Mouse (Mus musculus) liver, embryonic 16.5 days (tissue): ENCODE measurements around the gene Creb5. TPM values are rescaled to one million over a fixed set of nuclear protein-coding genes. Genes with fewer than 3 reads are reported as not detected.

Source experiments
- ATAC-seq: fragments of 200-750 bp; cut with Nextera tagmentation; 2 replicates; pipeline ENCODE4 v1.8.0; 2017; ENCODE audit warnings: low read depth, mild to moderate bottlenecking, moderate number of reproducible peaks, moderate library complexity
- H3K27ac ChIP-seq: fragments of 300-500 bp; sonication (generic); 2 replicates; pipeline ENCODE4 v1.5.1; 2014; ENCODE audit warnings: mild to moderate bottlenecking, low read length
- H3K27me3 ChIP-seq: fragments of 300-500 bp; sonication (generic); 2 replicates; pipeline ENCODE4 v1.6.1; 2014; ENCODE audit warnings: low read depth, low read length, mixed read lengths; ENCODE audit not compliant: control insufficient read depth, insufficient read depth
- H3K36me3 ChIP-seq: fragments of 300-500 bp; sonication (generic); 2 replicates; pipeline ENCODE4 v1.6.1; 2014; ENCODE audit warnings: mild to moderate bottlenecking; ENCODE audit not compliant: control insufficient read depth, insufficient read depth
- H3K4me1 ChIP-seq: fragments of 300-500 bp; sonication (generic); 2 replicates; pipeline ENCODE4 v1.6.1; 2014; ENCODE audit warnings: low read depth, low read length, mixed read lengths; ENCODE audit not compliant: control insufficient read depth
- H3K4me2 ChIP-seq: fragments of 300-500 bp; sonication (generic); 2 replicates; pipeline ENCODE4 v1.6.1; 2014; ENCODE audit warnings: low read depth, low read length, mixed read lengths
- H3K4me3 ChIP-seq: fragments of 300-500 bp; sonication (generic); 2 replicates; pipeline ENCODE4 v1.5.1; 2014; ENCODE audit warnings: low read depth, mild to moderate bottlenecking, low read length
- H3K9ac ChIP-seq: fragments of 300-500 bp; sonication (generic); 2 replicates; pipeline ENCODE4 v1.6.1; 2014; ENCODE audit warnings: low read depth, low read length
- H3K9me3 ChIP-seq: fragments of 300-500 bp; sonication (generic); replicated peaks from 2 replicates; pipeline ENCODE4 v1.6.1; 2016; ENCODE audit warnings: low read length; ENCODE audit not compliant: control insufficient read depth
- WGBS: fragments of 180-500 bp; shearing (Covaris S2); extraction: QIAGEN DNeasy Blood & Tissue Kit; methylation state at CpG from one replicate; pipeline ENCODE4 v1.1.7; 2014; ENCODE audit not compliant: insufficient replicate concordance; 5-methylcytosine and 5-hydroxymethylcytosine counted together
- polyA plus RNA-seq: library from polyadenylated mRNA; unstranded; fragments of >200 nt; fragmentation: Nextera tagmentation; extraction: Ambion mirVana; gene quantifications from 2 replicates; pipeline ENCODE4 v1.2.1, GENCODE M21; 2015

Creb5 gene
- polyA plus RNA-seq, 1 experiment from 2014 or later, result 0.24 TPM

- H3K4me3 ChIP-seq, result no peak overlapping the region
These were observed 76.9 kb downstream of the Creb5 start for GRCm38 (mm10) chr6:53363981-53364391.

DNA sequence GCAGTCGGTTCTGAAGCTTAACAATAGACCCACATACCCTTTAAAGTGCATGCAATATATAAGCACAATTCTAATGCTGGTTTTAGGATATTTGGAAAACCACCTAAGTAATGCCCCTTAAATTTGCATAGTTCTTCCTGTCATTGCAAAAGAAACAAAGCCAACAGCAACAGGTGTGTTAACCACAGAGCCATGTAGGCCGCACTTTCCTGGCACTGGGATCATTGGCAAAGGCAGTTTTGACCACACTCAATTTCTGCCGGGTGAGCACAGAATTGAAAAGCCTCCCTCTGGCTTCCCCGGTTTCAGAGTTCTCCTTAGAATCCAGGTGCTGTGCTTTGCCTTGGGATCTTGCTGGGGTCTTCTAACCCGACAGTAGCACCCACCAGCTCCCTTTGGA lies 82.1 kb downstream of the Creb5 start:
- no peaks in the 10 kb centered on the region for H3K9me3 ChIP-seq
- H3K4me3 ChIP-seq, result no peak overlapping the region
- H3K27ac ChIP-seq, result no peak overlapping the region
- no peaks in the 10 kb centered on the region for H3K36me3 ChIP-seq
- H3K27me3 ChIP-seq, result no peaks in the 10 kb centered on the region
- 53% methylated on average over 5 of the region's 5 CpGs for WGBS
- H3K9ac ChIP-seq, result no peak overlapping the region
- no peaks in the 10 kb centered on the region for H3K4me1 ChIP-seq
- H3K4me2 ChIP-seq, result no peak overlapping the region
- ATAC-seq, result no peak

More at GRCm38 (mm10) chr6:53363981-53364391, 76.9 kb downstream of the Creb5 start:
- WGBS, result 38% methylated on average over 4 of the region's 4 CpGs
- no peak overlapping the region for H3K9ac ChIP-seq
- no peak overlapping the region for H3K4me2 ChIP-seq
- no peaks in the 10 kb centered on the region for H3K9me3 ChIP-seq
- H3K27me3 ChIP-seq, result no peaks in the 10 kb centered on the region
- H3K4me1 ChIP-seq, result no peaks in the 10 kb centered on the region
- no peak overlapping the region for H3K27ac ChIP-seq
- ATAC-seq, result no peak
- no peaks in the 10 kb centered on the region for H3K36me3 ChIP-seq

DNA sequence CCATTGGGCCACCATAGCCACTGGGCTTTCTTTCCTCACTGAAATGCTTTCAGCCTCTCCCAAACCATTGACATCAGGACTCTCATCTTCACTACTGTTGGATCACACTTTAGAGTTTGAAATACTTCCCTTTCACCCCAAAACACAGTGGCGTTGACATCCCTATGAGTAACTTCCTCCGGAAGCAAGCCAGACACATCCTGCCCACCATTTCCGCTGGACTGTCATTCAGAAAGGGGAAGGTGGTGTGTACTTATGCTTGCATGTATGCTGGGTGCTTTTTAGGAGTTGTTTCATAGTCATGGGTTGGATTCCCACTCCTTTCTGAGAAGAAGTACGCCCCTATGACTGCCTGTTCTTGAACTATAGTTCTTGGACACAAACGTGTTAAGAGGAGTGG lies 82.9 kb downstream of the Creb5 start:
- Histone ChIP-seq H3K9ac (no peak overlapping the region), H3K4me1 (no peaks in the 10 kb centered on the region), H3K27me3 (no peaks in the 10 kb centered on the region), H3K9me3 (no peaks in the 10 kb centered on the region), H3K4me3 (no peak overlapping the region), H3K4me2 (no peak overlapping the region), H3K36me3 (no peaks in the 10 kb centered on the region), H3K27ac (no peak overlapping the region)
- 12% methylated on average over 5 of the region's 5 CpGs for WGBS
- ATAC-seq, result no peak

DNA sequence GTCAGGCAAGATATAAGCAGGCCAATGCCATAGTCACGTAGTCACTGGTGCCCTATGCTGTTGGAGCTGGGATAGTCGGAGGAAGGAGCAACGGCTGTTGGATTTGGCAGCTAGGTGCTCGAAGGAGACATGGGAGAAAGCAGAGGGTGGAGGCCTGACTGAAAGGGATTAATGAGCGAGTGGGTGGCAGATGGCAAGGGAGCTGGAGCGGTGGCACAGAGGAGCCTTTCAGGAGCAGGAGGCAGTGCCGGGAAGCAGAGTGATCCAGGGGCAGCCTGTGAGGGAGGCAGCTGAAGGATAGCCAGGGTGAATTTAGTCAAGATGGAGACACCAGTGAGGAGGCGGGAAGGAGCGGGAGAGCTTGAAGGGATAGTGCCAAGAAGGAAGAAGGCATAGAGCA lies 84.9 kb downstream of the Creb5 start:
- no peaks in the 10 kb centered on the region for H3K9me3 ChIP-seq
- H3K4me2 ChIP-seq, result no peak overlapping the region
- H3K4me1 ChIP-seq, result no peaks in the 10 kb centered on the region
- no peak overlapping the region for H3K4me3 ChIP-seq
- 73% methylated on average over 9 of the region's 9 CpGs for WGBS
- H3K9ac ChIP-seq, result no peak overlapping the region
- H3K27ac ChIP-seq, result no peak overlapping the region
- no peak for ATAC-seq
- H3K36me3 ChIP-seq, result no peaks in the 10 kb centered on the region
- H3K27me3 ChIP-seq, result no peaks in the 10 kb centered on the region

DNA sequence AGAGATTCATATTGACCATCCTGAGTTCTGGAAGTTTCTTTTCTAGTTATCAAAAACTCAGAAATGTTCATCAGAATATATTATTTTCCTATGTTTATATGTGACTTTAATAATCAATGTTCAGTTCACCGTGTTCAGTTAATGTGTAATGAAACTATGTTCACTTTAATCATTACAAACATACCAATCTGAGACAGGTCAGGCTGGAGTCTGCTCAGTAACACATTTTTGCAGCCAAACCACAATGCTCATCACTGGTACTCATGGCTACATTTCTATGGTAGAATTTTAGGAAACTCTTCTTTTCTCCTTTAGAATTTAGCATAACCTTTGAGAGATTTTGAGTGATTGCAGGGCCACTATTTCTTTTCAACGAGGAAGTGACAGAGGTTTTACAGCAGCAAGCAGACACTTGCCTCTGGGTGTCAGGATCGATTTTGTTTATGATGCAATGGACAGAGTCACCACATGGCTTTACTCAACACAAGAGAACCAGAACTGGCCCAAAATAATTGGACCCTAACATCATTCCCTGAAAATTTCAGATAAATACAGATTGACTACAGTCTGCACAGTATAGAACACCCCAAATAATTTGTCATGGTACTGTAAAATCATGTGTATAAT lies 87.4 kb downstream of the Creb5 start:
- Histone ChIP-seq H3K9ac (no peak overlapping the region), H3K4me3 (no peak overlapping the region), H3K9me3 (no peaks in the 10 kb centered on the region), H3K36me3 (no peaks in the 10 kb centered on the region), H3K27me3 (no peaks in the 10 kb centered on the region), H3K4me1 (no peaks in the 10 kb centered on the region), H3K27ac (no peak overlapping the region), H3K4me2 (no peak overlapping the region)
- no peak for ATAC-seq
- 33% methylated on average over 3 of the region's 3 CpGs for WGBS

GRCm38 (mm10) chr6:53389277-53389676 lies 102.2 kb downstream of the Creb5 start:
- 59% methylated on average over 5 of the region's 5 CpGs for WGBS
- Histone ChIP-seq H3K27ac (no peak overlapping the region), H3K36me3 (no peaks in the 10 kb centered on the region), H3K4me2 (no peak overlapping the region), H3K9me3 (no peaks in the 10 kb centered on the region), H3K9ac (no peak overlapping the region), H3K4me3 (no peak overlapping the region), H3K27me3 (no peaks in the 10 kb centered on the region), H3K4me1 (no peaks in the 10 kb centered on the region)
- no peak for ATAC-seq

- Histone ChIP-seq H3K27ac (no peak overlapping the region), H3K4me1 (no peaks in the 10 kb centered on the region), H3K27me3 (no peaks in the 10 kb centered on the region), H3K4me2 (0 out of 2 replicates have a peak overlapping the region, but pooled peaks have one; percentile 1), H3K9ac (no peak overlapping the region), H3K9me3 (no peaks in the 10 kb centered on the region), H3K4me3 (no peak overlapping the region), H3K36me3 (no peaks in the 10 kb centered on the region)
- ATAC-seq, result no peak
- WGBS, result 10% methylated on average over 6 of the region's 6 CpGs
These were observed 103.3 kb downstream of the Creb5 start for GRCm38 (mm10) chr6:53390413-53390812.

- Histone ChIP-seq H3K4me2 (no peak overlapping the region), H3K36me3 (no peaks in the 10 kb centered on the region), H3K4me3 (no peak overlapping the region), H3K27me3 (no peaks in the 10 kb centered on the region), H3K27ac (no peak overlapping the region), H3K4me1 (no peaks in the 10 kb centered on the region), H3K9me3 (no peaks in the 10 kb centered on the region), H3K9ac (no peak overlapping the region)
- WGBS, result 33% methylated on average over 7 of the region's 7 CpGs
- ATAC-seq, result no peak
These were observed 107.0 kb downstream of the Creb5 start for GRCm38 (mm10) chr6:53394026-53394425.

GRCm38 (mm10) chr6:53395208-53395607 lies 108.1 kb downstream of the Creb5 start:
- Histone ChIP-seq H3K9me3 (no peaks in the 10 kb centered on the region), H3K4me1 (no peaks in the 10 kb centered on the region), H3K36me3 (no peaks in the 10 kb centered on the region), H3K4me3 (no peak overlapping the region), H3K9ac (no peak overlapping the region), H3K4me2 (no peak overlapping the region), H3K27ac (no peak overlapping the region), H3K27me3 (no peaks in the 10 kb centered on the region)
- 59% methylated on average over 4 of the region's 4 CpGs for WGBS
- ATAC-seq, result no peak
